Mouse (Mus musculus): ENCODE results near the gene Sesn2. TPM values are rescaled to one million over a fixed set of nuclear protein-coding genes. Genes with fewer than 3 reads are reported as not detected.
"Not testable (repeated sequence)": the region's sequence is repeated elsewhere in the genome, so short reads cannot be mapped to it uniquely, and the experiment has no call there.

The Sesn2 gene
- 8.7 and 9.0 TPM in 2 replicates for polyA plus RNA-seq (2015; fragmentation: Nextera tagmentation; extraction: Ambion mirVana)

DNA sequence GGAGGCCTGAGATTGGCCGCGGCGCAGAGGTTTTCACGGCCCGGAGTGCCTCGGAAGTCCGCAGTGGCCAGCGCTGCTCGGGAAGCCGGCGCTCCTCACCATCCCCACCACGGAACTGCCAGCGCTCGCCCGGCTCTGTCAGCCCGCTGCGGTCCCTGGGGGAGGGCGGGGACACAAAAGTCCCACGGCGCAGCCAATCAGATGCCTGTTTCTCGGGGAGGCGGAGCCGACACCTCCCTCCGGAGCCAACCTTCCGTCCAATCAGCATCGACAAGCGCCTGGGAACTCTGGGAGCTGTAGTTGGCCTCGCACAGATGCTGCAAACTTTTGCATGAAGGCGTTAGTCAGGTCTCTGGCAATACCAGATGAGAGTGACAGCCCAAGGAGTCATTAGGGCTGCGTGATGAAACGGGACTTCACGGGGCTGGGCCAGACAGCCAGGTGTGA lies at the start of gene Sesn2:
Gene Sesn2 (minus strand): TSS at position 150 of the 447 bp plus-strand sequence.
- H3K9ac ChIP-seq = peak within 1 kb of the TSS; percentile 77
- H3K9me3 ChIP-seq = no peaks in the 10 kb centered on the region
- H3K27ac ChIP-seq = peak within 1 kb of the TSS; percentile 79
- H3K36me3 ChIP-seq = no peaks in the 10 kb centered on the region
- peak within 1 kb of the TSS; percentile 87 for H3K4me2 ChIP-seq
- WGBS = under 1% methylated on average over 32 of the region's 32 CpGs
- ATAC-seq (ENCODE audit: insufficient number of reproducible peaks, insufficient read depth, low FRiP score, low TSS enrichment, low read depth) = peak; percentile 87
- peaks cover 29% of the 10 kb centered on the region for H3K4me1 ChIP-seq
- H3K4me3 ChIP-seq = peak within 1 kb of the TSS; percentile 84
- no peaks in the 10 kb centered on the region for H3K27me3 ChIP-seq

DNA sequence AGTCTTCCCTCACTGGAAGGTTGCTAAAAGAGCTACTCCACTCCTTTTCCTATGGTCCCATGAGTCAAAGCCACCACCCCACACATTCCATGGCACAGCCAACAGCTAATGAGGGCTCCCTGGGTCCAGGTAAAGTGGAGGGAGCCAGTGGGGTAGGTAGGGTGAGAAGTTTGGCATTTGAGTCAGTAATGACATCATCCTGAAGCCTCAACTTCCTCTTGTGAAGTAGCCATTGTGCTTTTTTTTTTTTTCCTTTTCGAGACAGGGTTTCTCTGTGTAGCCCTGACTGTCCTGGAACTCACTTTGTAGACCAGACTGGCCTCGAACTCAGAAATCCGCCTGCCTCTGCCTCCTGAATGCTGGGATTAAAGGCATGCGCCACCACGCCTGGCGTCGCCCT lies 45.2 kb upstream of the Sesn2 start:
- not testable (repeated sequence) for H3K27ac ChIP-seq; H3K27me3 ChIP-seq; ATAC-seq (ENCODE audit: insufficient number of reproducible peaks, insufficient read depth, low FRiP score, low TSS enrichment, low read depth); H3K4me3 ChIP-seq; H3K9me3 ChIP-seq; H3K4me2 ChIP-seq; H3K9ac ChIP-seq; H3K4me1 ChIP-seq
- H3K36me3 ChIP-seq = peaks cover 39% of the 10 kb centered on the region
- WGBS = 87% methylated on average over 7 of the region's 7 CpGs

DNA sequence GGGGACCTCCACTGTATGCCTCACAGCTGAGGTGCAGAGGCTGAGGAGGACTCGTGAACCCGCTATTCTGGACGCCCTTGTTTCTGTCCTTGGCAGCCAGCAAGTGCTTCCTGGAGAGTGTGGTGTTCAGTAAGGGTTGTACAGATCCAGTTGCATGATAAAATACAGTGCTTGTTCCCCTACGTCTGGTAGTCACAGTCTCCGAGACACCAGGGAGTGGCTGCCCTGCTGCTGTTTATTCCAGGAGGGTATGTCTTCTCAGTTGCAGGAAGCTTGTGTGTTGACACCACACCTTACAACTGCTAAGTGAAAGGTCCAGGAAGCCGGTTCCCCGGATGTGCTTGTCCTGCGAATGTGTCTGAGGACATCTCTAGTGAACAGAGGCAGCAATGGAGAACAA lies 44.4 kb upstream of the Sesn2 start:
- Histone ChIP-seq H3K4me3 (no peak overlapping the region), H3K27ac (no peak overlapping the region), H3K4me1 (no peaks in the 10 kb centered on the region), H3K9ac (no peak overlapping the region), H3K36me3 (peaks cover 47% of the 10 kb centered on the region), H3K27me3 (no peaks in the 10 kb centered on the region), H3K9me3 (no peaks in the 10 kb centered on the region), H3K4me2 (no peak overlapping the region)
- 85% methylated on average over 8 of the region's 8 CpGs for WGBS
- ATAC-seq (ENCODE audit: insufficient number of reproducible peaks, insufficient read depth, low FRiP score, low TSS enrichment, low read depth) = no peak

DNA sequence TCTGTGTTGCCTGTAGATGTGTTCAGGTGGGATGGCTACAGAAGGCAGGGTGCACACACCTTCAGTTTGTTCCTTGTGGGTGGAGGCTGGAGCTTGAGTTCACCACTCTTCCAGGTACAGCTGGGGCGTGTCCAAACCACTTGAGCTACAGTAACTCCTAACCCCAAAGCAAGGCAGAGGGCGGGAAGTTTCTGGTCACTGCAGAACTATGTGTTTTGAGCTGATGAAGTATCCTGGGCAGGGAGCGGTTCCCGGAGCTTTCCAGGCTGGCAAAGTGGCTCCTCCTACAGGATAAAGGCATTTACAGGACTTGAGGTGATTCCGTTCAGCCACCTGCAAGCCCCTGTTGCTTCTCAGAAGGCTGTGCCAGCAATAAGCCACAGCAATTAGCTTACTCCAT lies 43.9 kb upstream of the Sesn2 start:
- H3K4me2 ChIP-seq = no peak overlapping the region
- no peak overlapping the region for H3K4me3 ChIP-seq
- ATAC-seq (ENCODE audit: insufficient number of reproducible peaks, insufficient read depth, low FRiP score, low TSS enrichment, low read depth) = no peak
- 76% methylated on average over 5 of the region's 5 CpGs for WGBS
- H3K36me3 ChIP-seq = peaks cover 52% of the 10 kb centered on the region
- H3K27ac ChIP-seq = no peak overlapping the region
- H3K4me1 ChIP-seq = no peaks in the 10 kb centered on the region
- no peaks in the 10 kb centered on the region for H3K27me3 ChIP-seq
- no peak overlapping the region for H3K9ac ChIP-seq
- H3K9me3 ChIP-seq = no peaks in the 10 kb centered on the region

DNA sequence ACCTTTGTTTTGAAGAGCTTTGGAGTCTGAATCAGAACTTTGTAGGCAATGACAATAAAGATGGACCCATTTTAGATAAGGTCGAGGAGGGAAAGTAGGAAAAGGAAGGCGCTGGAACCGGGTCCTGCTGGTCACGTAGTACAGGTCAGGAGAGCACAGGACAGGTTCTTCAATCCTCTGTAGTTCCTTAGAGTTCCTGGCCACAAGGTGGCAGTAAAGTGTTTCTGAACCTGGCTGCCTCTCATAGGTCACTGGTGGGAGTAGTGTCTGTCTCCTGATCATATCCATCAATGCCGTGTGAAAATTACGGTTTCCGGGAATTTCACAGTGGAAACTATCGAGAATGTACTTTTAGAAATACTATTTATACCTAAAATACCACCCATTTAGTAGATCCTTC lies 35.5 kb upstream of the Sesn2 start:
- no peaks in the 10 kb centered on the region for H3K27me3 ChIP-seq
- H3K9me3 ChIP-seq = no peaks in the 10 kb centered on the region
- no peak overlapping the region for H3K9ac ChIP-seq
- H3K36me3 ChIP-seq = peaks cover 89% of the 10 kb centered on the region
- H3K4me2 ChIP-seq = no peak overlapping the region
- H3K27ac ChIP-seq = no peak overlapping the region
- no peak for ATAC-seq (ENCODE audit: insufficient number of reproducible peaks, insufficient read depth, low FRiP score, low TSS enrichment, low read depth)
- H3K4me1 ChIP-seq = no peaks in the 10 kb centered on the region
- H3K4me3 ChIP-seq = no peak overlapping the region
- WGBS = 38% methylated on average over 8 of the region's 8 CpGs

DNA sequence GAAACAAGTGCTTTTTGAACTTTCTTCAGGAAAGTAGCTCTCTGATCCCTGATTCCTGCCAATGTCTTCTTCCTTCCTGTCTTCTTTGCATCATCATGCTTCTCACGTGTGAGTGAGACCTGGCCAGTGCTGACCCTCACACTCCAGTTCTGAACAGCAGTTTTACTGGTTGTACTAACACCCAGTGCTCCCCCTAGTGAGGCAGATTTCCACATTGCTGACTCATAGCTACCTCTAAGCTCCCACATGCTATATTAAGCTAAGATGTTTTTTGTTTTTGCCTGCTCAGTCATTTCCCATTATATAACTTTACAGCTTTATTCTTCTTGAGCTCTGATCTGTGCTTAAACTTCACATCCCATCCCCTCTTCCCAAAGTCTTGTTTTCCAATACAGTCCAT lies 32.4 kb upstream of the Sesn2 start:
- H3K36me3 ChIP-seq = peaks cover 84% of the 10 kb centered on the region
- 50% methylated on average over 1 of the region's 1 CpGs for WGBS
- no peak overlapping the region for H3K4me2 ChIP-seq
- H3K9me3 ChIP-seq = no peaks in the 10 kb centered on the region
- H3K27ac ChIP-seq = no peak overlapping the region
- no peak for ATAC-seq (ENCODE audit: insufficient number of reproducible peaks, insufficient read depth, low FRiP score, low TSS enrichment, low read depth)
- H3K27me3 ChIP-seq = no peaks in the 10 kb centered on the region
- H3K4me3 ChIP-seq = no peak overlapping the region
- H3K4me1 ChIP-seq = no peaks in the 10 kb centered on the region
- H3K9ac ChIP-seq = no peak overlapping the region

DNA sequence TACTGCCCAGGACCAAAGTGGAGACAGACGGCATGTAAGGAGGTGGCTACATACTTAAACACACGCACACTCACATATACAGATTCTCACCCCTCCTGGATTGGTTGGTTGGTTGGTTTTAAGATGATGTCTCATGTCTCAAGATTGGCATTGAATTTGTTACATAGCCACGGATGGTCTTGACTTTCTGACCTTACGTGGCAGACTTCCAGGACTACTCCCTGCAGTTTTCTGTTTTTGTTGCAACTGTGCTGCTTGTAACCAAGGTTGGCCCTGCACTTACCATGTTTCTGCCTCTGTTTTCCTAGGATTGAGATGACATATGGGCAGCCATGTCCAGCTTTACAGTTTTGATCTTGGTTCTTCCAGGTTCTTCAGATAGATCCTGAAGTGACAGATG lies 31.1 kb upstream of the Sesn2 start:
- H3K36me3 ChIP-seq = peaks cover 70% of the 10 kb centered on the region
- no peak overlapping the region for H3K4me2 ChIP-seq
- no peak overlapping the region for H3K27ac ChIP-seq
- H3K4me3 ChIP-seq = no peak overlapping the region
- H3K9me3 ChIP-seq = no peaks in the 10 kb centered on the region
- H3K9ac ChIP-seq = no peak overlapping the region
- 86% methylated on average over 4 of the region's 4 CpGs for WGBS
- H3K4me1 ChIP-seq = peaks cover 11% of the 10 kb centered on the region
- no peaks in the 10 kb centered on the region for H3K27me3 ChIP-seq
- ATAC-seq (ENCODE audit: insufficient number of reproducible peaks, insufficient read depth, low FRiP score, low TSS enrichment, low read depth) = no peak

DNA sequence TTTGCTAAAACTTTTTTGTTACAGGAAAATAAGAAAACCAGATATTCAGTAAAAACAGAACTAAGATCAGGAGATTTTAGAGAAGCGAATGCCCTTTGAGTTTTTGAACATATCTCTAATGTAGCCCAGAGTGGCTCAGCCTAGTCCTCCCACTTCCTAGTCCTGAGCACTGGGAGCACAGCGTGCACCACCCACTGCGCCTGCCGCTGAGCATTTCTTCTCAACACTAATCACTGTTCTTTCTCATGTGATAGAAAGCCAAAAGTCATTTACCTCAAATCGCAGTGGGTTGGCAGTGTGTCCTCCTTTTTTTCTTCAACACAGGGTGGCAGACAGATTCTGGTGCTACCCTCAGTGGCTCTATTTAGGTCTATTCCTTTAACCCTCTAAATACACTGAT lies 29.2 kb upstream of the Sesn2 start:
- Histone ChIP-seq H3K27ac (no peak overlapping the region), H3K4me3 (no peak overlapping the region), H3K27me3 (no peaks in the 10 kb centered on the region), H3K4me1 (peaks cover 18% of the 10 kb centered on the region), H3K9ac (no peak overlapping the region), H3K9me3 (no peaks in the 10 kb centered on the region), H3K36me3 (peaks cover 57% of the 10 kb centered on the region), H3K4me2 (no peak overlapping the region)
- no peak for ATAC-seq (ENCODE audit: insufficient number of reproducible peaks, insufficient read depth, low FRiP score, low TSS enrichment, low read depth)
- 91% methylated on average over 5 of the region's 5 CpGs for WGBS

DNA sequence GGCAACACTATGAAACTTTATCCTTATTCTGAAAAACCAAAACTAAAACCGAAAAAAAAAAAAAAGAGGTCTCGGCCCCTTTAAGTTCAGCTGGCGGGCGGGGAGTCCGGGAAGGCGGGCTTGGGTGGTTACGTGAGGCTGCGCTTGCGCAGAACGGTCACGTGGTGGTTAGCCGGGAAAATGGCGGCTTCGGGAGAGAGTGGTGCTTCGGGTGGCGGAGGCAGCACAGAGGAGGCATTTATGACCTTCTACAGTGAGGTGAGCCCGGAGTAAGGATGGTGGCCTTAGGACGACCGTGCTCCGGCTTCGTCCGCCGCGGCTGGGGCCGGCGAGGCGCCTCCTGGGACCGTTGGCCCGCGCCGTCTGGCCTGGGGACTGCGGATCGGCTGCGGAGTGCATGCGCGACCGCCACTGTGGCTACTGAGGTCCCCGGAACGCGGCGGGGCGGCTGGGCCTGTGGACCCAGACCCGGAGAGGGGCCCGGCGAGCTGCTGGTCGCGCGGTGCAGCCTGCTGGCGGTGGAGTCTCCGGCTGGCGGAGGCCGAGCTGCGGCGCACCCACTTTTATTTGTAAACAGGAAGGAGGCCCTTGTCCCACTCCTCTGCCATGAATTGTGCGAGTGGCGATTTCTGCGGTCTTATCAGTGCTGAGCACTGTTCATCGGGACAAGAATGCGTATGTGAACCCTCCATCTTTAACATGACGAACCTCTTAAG lies 25.3 kb upstream of the Sesn2 start, which contains the start of gene Dnajc8:
Gene Dnajc8 (plus strand): TSS at position 145 of the 716 bp plus-strand sequence.
- Histone ChIP-seq H3K36me3 (peaks cover 32% of the 10 kb centered on the region), H3K4me3 (peak within 1 kb of the TSS; percentile 100), H3K27ac (peak within 1 kb of the TSS; percentile 80), H3K9me3 (no peaks in the 10 kb centered on the region), H3K27me3 (no peaks in the 10 kb centered on the region), H3K4me1 (peaks cover 34% of the 10 kb centered on the region), H3K9ac (peak within 1 kb of the TSS; percentile 98), H3K4me2 (peak within 1 kb of the TSS; percentile 86)
- peak; percentile 71 for ATAC-seq (ENCODE audit: insufficient number of reproducible peaks, insufficient read depth, low FRiP score, low TSS enrichment, low read depth)
- WGBS = under 1% methylated on average over 60 of the region's 60 CpGs

DNA sequence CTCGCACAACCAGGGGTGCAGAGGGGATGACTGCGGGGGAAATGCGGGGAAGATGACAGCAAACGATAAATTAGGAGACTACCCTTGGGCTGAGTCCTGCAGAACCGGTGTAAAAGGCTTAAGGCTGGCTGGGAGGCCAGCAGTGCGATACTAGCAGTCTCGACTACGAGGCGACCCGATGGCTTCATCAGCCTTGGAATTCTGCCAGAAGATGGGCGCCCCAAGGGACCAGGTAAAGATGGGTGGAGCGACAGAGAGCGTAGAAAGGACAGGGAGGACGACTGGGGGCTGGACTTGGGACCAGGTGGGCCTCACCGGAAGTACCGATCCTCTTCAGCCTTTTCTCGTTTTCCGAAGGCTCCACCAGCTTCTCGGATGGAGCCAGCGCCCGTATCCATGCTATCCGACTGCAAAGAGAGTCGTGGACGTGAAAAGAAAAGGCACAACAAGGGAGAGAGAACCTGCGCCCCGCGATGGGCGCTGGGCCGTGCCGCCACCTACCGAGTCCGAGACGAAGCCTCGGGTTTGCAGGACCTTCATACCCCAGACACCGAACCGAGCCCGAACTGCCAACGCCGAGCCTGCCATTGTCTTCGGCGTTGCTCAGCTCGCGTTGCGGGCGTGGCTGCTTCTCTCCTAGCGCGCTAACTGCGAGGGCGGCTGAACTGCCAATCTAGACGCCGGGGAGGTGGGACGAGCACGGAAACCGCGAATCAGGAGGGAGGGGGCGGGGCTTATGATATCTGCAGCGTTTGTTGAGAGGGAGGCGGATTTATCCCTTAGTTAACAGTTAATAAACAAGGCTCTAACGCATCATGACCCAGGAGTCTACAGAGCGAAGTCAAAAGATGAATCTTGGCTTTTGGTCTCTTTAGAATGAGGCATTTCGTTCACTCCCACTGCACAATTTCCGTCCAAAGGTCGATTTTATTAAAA lies 22.9 kb upstream of the Sesn2 start, which contains the start of gene Atpif1:
Gene Atpif1 (minus strand): TSS at position 679 of the 936 bp plus-strand sequence.
- Histone ChIP-seq H3K4me3 (peak within 1 kb of the TSS; percentile 84), H3K27ac (peak within 1 kb of the TSS; percentile 97), H3K4me2 (peak within 1 kb of the TSS; percentile 78), H3K36me3 (peaks cover 26% of the 10 kb centered on the region), H3K27me3 (no peaks in the 10 kb centered on the region), H3K4me1 (peaks cover 34% of the 10 kb centered on the region), H3K9ac (peak within 1 kb of the TSS; percentile 91), H3K9me3 (no peaks in the 10 kb centered on the region)
- WGBS = under 1% methylated on average over 63 of the region's 63 CpGs
- ATAC-seq (ENCODE audit: insufficient number of reproducible peaks, insufficient read depth, low FRiP score, low TSS enrichment, low read depth) = peak; percentile 74

DNA sequence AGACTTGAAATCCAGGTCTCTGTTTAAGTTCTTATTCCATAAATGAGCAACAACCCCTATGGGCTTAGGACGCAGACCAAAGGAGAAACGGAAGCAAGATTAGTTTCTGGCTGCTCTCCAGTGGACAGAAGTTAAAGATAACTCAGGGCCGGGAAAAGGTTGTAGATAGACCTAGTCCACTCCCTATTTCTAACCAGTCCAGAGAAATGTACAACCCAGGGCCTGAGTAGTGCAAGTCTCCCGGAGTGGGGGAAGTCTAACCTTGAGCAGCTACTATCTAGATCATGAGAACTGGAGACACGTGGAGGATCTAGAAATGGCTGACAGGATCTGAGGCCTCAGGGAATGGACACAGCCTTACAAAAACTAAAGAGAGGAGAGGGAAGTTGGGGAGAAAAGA lies 22.2 kb upstream of the Sesn2 start:
- peak overlapping the region; percentile 91 for H3K9ac ChIP-seq
- no peaks in the 10 kb centered on the region for H3K9me3 ChIP-seq
- H3K4me1 ChIP-seq = peaks cover 34% of the 10 kb centered on the region
- peak overlapping the region; percentile 84 for H3K4me3 ChIP-seq
- H3K27ac ChIP-seq = peak overlapping the region; percentile 97
- H3K27me3 ChIP-seq = no peaks in the 10 kb centered on the region
- WGBS = 22% methylated on average over 5 of the region's 5 CpGs
- ATAC-seq (ENCODE audit: insufficient number of reproducible peaks, insufficient read depth, low FRiP score, low TSS enrichment, low read depth) = 0 out of 2 replicates have a peak, but pooled peaks have one; percentile 11
- peaks cover 24% of the 10 kb centered on the region for H3K36me3 ChIP-seq
- peak overlapping the region; percentile 78 for H3K4me2 ChIP-seq
